Mouse (Mus musculus) midbrain, embryonic 12.5 days (tissue): ENCODE results near the gene Rab3il1. TPM values are rescaled to one million over a fixed set of nuclear protein-coding genes. Genes with fewer than 3 reads are reported as not detected.

Experiments used
- ATAC-seq: fragments of 200-750 bp; cut with Nextera tagmentation; 2 replicates; pipeline ENCODE4 v1.8.0; 2017; ENCODE audit warnings: low read depth, moderate TSS enrichment, moderate library complexity; ENCODE audit not compliant: low FRiP score
- H3K27ac ChIP-seq: fragments of 300-500 bp; sonication (generic); replicated peaks from 2 replicates; pipeline ENCODE4 v1.5.1; 2016; ENCODE audit warnings: mild to moderate bottlenecking
- H3K27me3 ChIP-seq: fragments of 300-500 bp; sonication (generic); 2 replicates; pipeline ENCODE4 v1.6.1; 2016; ENCODE audit warnings: mild to moderate bottlenecking
- H3K36me3 ChIP-seq: fragments of 300-500 bp; sonication (generic); 2 replicates; pipeline ENCODE4 v1.6.1; 2016
- H3K4me1 ChIP-seq: fragments of 300-500 bp; sonication (generic); 2 replicates; pipeline ENCODE4 v1.6.1; 2016
- H3K4me2 ChIP-seq: fragments of 300-500 bp; sonication (generic); replicated peaks from 2 replicates; pipeline ENCODE4 v1.6.1; 2016; ENCODE audit warnings: mild to moderate bottlenecking, moderate library complexity
- H3K4me3 ChIP-seq: fragments of 300-500 bp; sonication (generic); 2 replicates; pipeline ENCODE4 v1.5.1; 2016; ENCODE audit warnings: mild to moderate bottlenecking
- H3K9ac ChIP-seq: fragments of 300-500 bp; sonication (generic); replicated peaks from 2 replicates; pipeline ENCODE4 v1.6.1; 2016; ENCODE audit warnings: mild to moderate bottlenecking, moderate library complexity
- H3K9me3 ChIP-seq: fragments of 300-500 bp; sonication (generic); 2 replicates; pipeline ENCODE4 v1.6.1; 2016; ENCODE audit warnings: mild to moderate bottlenecking
- WGBS: fragments of 180-500 bp; shearing (Covaris S2); methylation state at CpG from one replicate; pipeline ENCODE4 v1.1.7; 2016; 5-methylcytosine and 5-hydroxymethylcytosine counted together
- polyA plus RNA-seq: library from polyadenylated mRNA; unstranded; fragments of >200 nt; fragmentation: Nextera tagmentation; extraction: Ambion mirVana; gene quantifications from 2 replicates; pipeline ENCODE4 v1.2.1, GENCODE M21; 2016

Gene Rab3il1
- polyA plus RNA-seq, 1 experiment from 2014 or later = 34.2 TPM

DNA sequence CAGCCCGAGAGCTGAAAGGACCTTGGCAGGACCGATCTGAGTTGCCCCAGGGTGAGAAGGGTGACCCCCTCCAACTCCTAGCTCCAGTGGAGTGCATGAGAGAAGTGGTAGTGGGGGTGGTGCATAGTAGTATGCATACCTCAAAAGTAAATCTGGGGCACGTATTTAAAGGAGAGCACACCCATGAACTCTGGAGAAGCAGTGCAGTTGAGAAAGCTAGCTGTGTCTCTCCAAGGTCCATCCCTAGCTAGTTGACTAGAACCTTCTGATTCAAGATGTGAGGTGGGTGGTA is 17.0 kb downstream of the Rab3il1 start:
- 0% methylated on average over 3 of the region's 3 CpGs for WGBS
- H3K4me1 ChIP-seq = peaks cover 26% of the 10 kb centered on the region
- H3K27ac ChIP-seq = peak overlapping the region; percentile 75; the same call in 1 of the 2 replicates
- no peaks in the 10 kb centered on the region for H3K9me3 ChIP-seq
- H3K36me3 ChIP-seq = no peaks in the 10 kb centered on the region
- H3K4me3 ChIP-seq = peak overlapping the region; percentile 57
- ATAC-seq = no peak
- peak overlapping the region; percentile 88 for H3K4me2 ChIP-seq
- H3K27me3 ChIP-seq = peaks cover 29% of the 10 kb centered on the region
- peak overlapping the region; percentile 72 for H3K9ac ChIP-seq

DNA sequence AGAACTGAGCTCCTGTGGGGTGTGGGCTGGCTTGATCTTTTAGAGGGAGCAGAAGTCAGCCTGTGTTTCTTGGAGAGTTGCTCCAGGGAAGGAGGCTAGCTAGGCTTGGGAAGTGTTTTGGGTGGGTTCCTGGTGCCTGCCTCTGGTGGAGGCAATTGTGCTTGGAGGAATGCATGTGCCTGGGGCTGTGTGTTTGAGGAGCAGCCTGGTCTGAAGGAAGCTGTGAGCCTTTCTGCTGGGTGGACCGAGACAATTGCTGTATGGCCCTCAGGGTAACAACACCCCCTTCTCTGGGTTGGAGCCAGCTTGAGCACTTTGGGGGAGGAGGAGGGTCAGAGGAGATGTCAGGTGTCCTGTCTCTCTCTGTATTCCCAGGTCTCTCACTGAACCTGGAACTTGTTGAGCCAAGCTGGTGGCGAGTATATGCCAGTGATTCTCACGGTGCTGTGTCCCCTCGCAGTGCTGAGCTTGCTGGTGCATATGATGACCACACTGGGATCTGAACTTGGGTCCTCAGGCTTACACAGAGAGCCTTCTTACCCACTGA is 17.8 kb downstream of the Rab3il1 start:
- Histone ChIP-seq H3K4me1 (peaks cover 26% of the 10 kb centered on the region), H3K9ac (peak overlapping the region; percentile 20; the same call in 1 of the 2 replicates), H3K27me3 (peaks cover 29% of the 10 kb centered on the region), H3K36me3 (no peaks in the 10 kb centered on the region), H3K4me2 (peak overlapping the region; percentile 88), H3K9me3 (no peaks in the 10 kb centered on the region), H3K4me3 (peak overlapping the region; percentile 57), H3K27ac (no peak overlapping the region)
- WGBS = 73% methylated on average over 4 of the region's 4 CpGs
- no peak for ATAC-seq

DNA sequence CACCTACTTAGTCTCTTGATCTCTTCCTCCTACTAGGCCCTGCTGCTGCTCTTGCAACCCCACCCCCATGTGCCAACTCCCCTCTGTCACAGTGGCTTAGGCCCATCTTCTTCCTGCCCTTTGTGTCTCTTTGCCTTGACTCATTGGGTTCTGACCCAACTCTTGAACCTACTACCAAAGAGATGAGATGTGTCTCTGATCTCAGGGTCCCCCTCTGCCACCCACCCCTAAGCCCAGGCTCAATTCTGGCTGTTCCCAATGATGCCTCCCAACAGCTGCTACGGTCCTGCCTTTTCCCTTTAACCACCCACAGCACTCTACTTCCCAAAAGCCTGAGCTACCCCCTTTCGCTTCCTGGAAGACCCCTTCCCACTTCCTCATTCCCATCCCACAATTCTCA is 20.5 kb downstream of the Rab3il1 start:
- H3K9me3 ChIP-seq = no peaks in the 10 kb centered on the region
- H3K4me1 ChIP-seq = peaks cover 26% of the 10 kb centered on the region
- ATAC-seq = no peak
- H3K9ac ChIP-seq = no peak overlapping the region
- no peaks in the 10 kb centered on the region for H3K36me3 ChIP-seq
- H3K4me3 ChIP-seq = no peak overlapping the region
- no peak overlapping the region for H3K27ac ChIP-seq
- H3K4me2 ChIP-seq = no peak overlapping the region
- WGBS = 88% methylated on average over 2 of the region's 2 CpGs
- peaks cover 19% of the 10 kb centered on the region for H3K27me3 ChIP-seq

DNA sequence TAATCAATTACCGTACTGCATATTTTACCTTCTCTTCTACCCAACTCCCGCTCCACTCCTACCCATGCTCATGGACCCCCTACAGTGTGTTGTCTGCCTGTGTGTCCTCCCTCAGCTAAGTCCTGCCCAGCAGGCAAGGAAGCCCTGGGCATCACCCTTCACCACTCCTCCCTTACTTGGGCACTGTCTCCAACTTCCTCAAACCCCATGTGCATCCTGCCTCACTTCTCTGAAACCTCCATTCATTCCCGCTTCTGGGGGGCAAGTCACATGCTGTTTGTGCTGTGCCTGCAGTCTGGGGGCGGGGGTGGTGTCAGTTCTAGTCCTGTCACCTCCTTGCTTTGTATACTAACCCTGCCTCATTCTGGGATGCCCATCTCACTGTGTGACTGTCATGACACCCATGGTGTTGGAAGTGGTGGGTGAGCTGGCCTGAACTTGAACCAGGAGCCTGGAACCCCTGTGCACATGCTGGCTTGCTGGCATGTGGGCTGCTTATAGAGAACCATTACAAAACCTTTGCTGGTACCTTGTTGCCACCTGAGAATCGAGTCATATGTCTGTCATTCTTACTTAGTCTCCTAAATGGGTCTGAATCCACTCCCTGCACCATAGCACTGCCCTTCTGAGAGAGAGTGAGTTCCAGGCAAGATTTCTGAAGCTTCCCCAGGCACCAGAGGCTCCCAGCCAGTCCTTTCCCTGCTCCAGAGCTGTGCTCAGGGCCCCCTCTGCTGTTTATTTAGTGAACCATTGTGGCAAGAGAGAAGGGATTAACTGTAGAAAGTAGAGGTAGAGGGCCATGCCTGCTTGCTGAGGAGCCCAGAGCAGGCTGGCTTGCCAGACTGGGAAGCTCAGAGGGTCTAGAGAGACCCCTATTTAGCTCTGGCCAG is 21.2 kb downstream of the Rab3il1 start:
- Histone ChIP-seq H3K4me2 (no peak overlapping the region), H3K9me3 (no peaks in the 10 kb centered on the region), H3K4me3 (no peak overlapping the region), H3K36me3 (no peaks in the 10 kb centered on the region), H3K27ac (no peak overlapping the region), H3K4me1 (peaks cover 23% of the 10 kb centered on the region), H3K9ac (0 out of 2 replicates have a peak overlapping the region, but pooled peaks have one; percentile 6), H3K27me3 (peaks cover 17% of the 10 kb centered on the region)
- 70% methylated on average over 5 of the region's 5 CpGs for WGBS
- no peak for ATAC-seq

DNA sequence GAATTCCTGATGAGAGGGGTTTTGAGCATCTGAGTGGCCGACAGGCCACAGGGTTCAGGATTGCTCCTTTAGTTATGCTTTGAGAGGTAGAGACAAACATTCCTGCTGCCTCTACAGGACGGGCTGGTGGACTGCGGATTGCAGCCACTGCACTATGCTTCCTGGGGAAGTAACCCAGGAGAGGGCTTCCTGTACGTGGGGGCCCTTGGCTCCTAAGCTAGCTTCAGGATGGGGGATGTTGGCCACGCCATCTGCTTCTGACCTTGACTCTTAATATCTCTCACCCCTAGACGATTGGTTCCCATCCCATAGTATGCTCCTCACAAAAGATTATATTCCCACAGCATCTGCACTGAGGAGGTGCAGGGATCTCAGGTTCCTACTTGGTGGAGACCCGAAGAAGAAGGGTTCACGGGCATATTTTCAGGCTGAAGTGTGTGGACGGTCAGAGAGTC is 21.9 kb downstream of the Rab3il1 start:
- no peak for ATAC-seq
- H3K27ac ChIP-seq = no peak overlapping the region

DNA sequence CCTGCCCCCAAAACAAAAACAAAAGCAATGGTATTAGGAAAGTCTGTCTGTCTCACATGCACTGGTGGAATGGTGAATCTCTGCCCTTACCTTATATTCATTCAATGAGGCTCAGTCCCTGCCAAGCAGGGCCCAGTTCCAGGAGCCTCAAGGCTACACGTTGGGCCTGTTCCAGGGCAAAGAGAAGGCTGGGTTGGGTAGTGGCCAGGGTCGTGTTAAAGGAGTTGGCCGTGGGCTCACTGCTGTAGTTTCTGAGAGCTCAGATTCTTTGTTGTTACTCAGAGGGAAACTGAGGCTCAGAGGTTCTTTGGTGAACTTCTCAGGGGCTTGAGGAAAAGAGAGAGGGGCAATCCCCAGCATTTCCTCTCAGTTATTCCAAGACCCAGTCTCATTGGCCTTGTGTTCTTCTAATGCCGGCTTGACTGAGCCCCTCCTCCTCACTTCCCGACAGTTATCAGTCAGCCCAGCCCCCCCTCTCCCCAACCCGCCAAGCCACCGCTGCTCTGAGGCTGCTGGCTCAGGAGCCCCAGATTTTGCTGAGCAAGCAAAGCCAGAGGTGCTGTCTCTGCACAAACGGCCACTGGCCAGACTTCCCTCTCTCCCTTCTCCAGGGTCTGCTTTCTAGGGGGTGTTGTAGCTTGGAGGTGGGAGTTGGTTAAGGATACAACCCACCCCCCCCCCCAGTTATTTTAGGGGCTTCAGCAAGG is 23.9 kb downstream of the Rab3il1 start:
- no peak overlapping the region; the same call in 1 of the 2 replicates for H3K27ac ChIP-seq
- no peaks in the 10 kb centered on the region for H3K36me3 ChIP-seq
- no peak overlapping the region for H3K4me2 ChIP-seq
- no peaks in the 10 kb centered on the region for H3K27me3 ChIP-seq
- WGBS = 33% methylated on average over 8 of the region's 8 CpGs
- no peaks in the 10 kb centered on the region for H3K9me3 ChIP-seq
- H3K4me3 ChIP-seq = no peak overlapping the region
- ATAC-seq = no peak
- peaks cover 7% of the 10 kb centered on the region; the same call in 1 of the 2 replicates for H3K4me1 ChIP-seq
- no peak overlapping the region for H3K9ac ChIP-seq

More for the DNA sequence above, 21.9 kb downstream of the Rab3il1 start:
- Histone ChIP-seq H3K4me3 (no peak overlapping the region), H3K4me2 (no peak overlapping the region), H3K9ac (no peak overlapping the region), H3K4me1 (peaks cover 18% of the 10 kb centered on the region), H3K36me3 (no peaks in the 10 kb centered on the region), H3K9me3 (no peaks in the 10 kb centered on the region), H3K27me3 (peaks cover 16% of the 10 kb centered on the region)
- 64% methylated on average over 9 of the region's 9 CpGs for WGBS

DNA sequence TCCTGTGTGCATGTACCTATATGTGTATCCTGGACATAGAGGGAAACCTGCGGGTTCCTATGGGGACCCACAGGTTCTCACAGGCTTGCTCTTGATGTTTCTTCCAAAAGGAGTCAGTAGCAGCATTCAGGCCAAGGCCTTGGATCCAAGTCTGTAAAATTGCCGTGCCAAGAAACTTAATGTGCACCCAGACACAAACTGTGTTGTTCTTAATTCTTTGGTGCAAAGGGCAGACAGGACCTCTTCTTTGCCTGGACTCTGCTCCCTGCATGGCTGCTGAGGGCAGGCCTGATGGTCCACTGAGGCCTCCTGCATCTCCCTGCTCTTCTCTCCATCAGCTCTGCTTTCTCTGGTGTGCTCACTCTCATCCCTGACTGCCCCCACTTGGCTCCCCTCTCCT is 28.3 kb downstream of the Rab3il1 start:
- no peak for ATAC-seq
- Histone ChIP-seq H3K9ac (no peak overlapping the region), H3K27ac (no peak overlapping the region), H3K4me1 (no peaks in the 10 kb centered on the region), H3K36me3 (no peaks in the 10 kb centered on the region), H3K27me3 (no peaks in the 10 kb centered on the region), H3K4me2 (no peak overlapping the region), H3K9me3 (no peaks in the 10 kb centered on the region), H3K4me3 (no peak overlapping the region)
- 87% methylated on average over 2 of the region's 2 CpGs for WGBS

DNA sequence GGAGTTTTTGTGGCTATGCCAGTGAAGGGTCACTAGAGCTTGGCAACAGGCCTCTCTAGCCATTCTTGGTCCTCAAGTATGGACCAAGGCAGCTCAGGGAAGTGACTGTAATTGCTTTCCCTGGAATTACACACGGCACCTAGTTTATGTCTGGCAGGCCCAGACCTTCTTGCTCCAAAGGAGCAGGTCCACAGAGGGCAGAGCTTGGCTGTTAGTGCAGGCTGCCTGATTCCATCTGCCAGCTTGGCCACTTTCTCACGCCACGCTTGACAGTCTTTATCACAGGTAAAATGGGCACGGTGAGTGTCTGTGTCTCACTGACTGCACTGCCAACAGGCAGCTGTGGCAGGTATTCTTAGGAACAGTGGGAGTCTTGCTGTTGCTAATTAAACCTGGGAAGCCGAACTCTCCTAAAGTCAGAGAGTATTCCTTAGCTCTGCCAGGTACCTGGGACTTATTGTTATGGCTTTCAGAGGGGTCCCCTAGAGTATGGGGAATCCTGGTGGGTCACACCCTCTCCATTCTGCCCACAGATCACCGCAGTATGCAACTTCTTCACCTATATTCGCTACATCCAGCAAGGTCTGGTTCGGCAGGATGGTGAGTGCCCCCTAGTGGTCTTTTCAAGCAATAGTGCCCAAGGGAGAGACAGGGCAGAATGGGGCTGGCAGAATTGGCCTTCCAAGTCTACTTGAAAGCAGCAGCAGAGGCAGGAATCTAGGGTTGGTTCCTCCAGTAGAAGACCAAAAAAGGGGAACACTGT is 31.9 kb downstream of the Rab3il1 start:
- H3K4me2 ChIP-seq = no peak overlapping the region
- 38% methylated on average over 8 of the region's 8 CpGs for WGBS
- no peaks in the 10 kb centered on the region for H3K27me3 ChIP-seq
- H3K27ac ChIP-seq = no peak overlapping the region
- no peak overlapping the region for H3K9ac ChIP-seq
- no peaks in the 10 kb centered on the region for H3K9me3 ChIP-seq
- H3K4me1 ChIP-seq = no peaks in the 10 kb centered on the region
- H3K36me3 ChIP-seq = no peaks in the 10 kb centered on the region
- peak; percentile 50 for ATAC-seq
- no peak overlapping the region for H3K4me3 ChIP-seq

DNA sequence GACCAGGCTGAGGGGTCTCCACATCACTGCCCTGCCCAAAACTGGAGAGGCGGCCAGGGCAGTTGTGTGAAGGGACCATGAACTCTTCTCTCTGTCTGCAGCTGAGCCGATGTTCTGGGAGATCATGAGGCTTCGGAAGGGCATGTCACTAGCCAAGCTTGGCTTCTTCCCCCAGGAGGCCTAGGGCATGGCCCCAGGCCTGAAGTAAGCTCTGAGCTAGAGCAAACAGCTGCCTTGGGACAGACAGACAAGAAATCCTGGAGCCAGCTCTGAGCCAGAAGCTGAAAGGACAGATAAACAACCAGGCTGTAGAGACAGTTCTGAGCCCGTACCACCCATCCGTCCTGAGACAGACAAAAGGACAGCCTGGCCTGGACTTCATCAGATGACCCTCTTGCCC is 32.9 kb downstream of the Rab3il1 start:
- Histone ChIP-seq H3K4me1 (no peaks in the 10 kb centered on the region), H3K27ac (no peak overlapping the region), H3K9me3 (no peaks in the 10 kb centered on the region), H3K4me2 (no peak overlapping the region), H3K4me3 (no peak overlapping the region), H3K9ac (no peak overlapping the region), H3K36me3 (no peaks in the 10 kb centered on the region), H3K27me3 (no peaks in the 10 kb centered on the region)
- peak; percentile 10; the same call in 1 of the 2 replicates for ATAC-seq
- WGBS = 59% methylated on average over 5 of the region's 5 CpGs

DNA sequence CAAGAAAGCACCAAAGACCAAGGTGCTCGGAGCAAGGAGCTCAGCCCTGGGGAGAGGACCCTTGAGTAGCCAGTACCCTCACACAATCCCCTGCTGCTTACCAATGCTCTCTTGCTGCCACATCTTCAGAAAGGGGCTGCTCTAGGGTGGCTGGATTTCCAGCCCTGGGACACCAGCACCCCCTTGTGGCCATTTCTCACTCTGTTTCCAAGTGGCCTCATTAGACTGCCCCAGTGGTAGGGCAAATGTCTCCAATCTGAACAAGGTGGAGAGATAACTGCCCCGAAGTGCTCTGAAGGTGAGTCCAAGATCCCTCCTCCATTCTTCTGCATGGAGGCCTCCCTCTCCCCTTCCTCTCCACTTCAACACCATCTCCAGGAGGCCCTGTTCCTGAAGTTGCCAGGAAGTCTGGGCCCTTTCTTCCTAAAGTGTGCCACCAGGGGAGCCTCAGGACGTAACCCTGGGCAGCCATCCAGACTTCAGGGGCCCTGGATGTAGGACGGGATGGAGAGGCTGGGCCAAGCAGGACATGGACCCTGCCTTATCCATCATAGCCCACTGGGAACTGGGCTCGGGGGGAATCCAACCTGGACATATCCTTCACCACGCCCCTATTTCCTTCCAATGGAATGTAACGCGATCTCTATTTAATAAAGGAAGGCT is 33.4 kb downstream of the Rab3il1 start:
- H3K4me1 ChIP-seq = no peaks in the 10 kb centered on the region
- H3K27ac ChIP-seq = no peak overlapping the region
- H3K4me3 ChIP-seq = no peak overlapping the region
- no peak overlapping the region for H3K9ac ChIP-seq
- peak; percentile 84 for ATAC-seq
- H3K27me3 ChIP-seq = no peaks in the 10 kb centered on the region; the same call in 1 of the 2 replicates
- no peaks in the 10 kb centered on the region for H3K9me3 ChIP-seq
- H3K36me3 ChIP-seq = no peaks in the 10 kb centered on the region
- H3K4me2 ChIP-seq = no peak overlapping the region
- WGBS = 60% methylated on average over 8 of the region's 8 CpGs

DNA sequence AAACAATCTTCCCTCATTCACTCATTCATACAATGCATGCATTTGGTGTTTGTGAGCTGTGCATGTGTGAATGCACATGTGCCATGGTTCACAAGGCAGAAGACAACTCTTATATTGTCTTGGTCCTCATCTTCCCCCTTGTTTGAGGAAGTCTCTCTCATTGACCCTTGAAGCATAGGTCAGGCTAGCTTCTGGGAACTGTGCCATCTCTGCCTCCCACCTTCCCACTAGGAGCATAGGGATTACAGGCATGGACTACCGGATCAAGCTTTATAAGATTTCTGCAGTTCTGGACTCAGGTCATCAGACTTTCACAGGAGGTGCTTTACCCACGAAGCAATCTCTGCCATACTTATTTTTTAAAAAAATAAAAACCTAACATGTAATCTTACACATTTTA is 36.1 kb downstream of the Rab3il1 start:
- WGBS = 67% methylated on average over 2 of the region's 2 CpGs
- Histone ChIP-seq H3K4me2 (no peak overlapping the region), H3K9me3 (no peaks in the 10 kb centered on the region), H3K4me1 (peaks cover 14% of the 10 kb centered on the region), H3K9ac (no peak overlapping the region), H3K27ac (no peak overlapping the region), H3K4me3 (no peak overlapping the region), H3K36me3 (no peaks in the 10 kb centered on the region), H3K27me3 (peaks cover 16% of the 10 kb centered on the region)
- ATAC-seq = no peak
